Mouse (Mus musculus) embryonic facial prominence, embryonic 14.5 days (tissue): ENCODE results near the gene Phf21a. TPM values are rescaled to one million over a fixed set of nuclear protein-coding genes. Genes with fewer than 3 reads are reported as not detected.

ENCODE experiments used
- ATAC-seq: fragments of 200-750 bp; cut with Nextera tagmentation; 2 replicates; pipeline ENCODE4 v1.8.0; 2017; ENCODE audit warnings: low read depth, moderate number of reproducible peaks, moderate TSS enrichment
- DNase-seq: peaks from one replicate; pipeline ENCODE4 v3.0.0-alpha.2; 2015; ENCODE audit warnings: low spot score
- H3K27ac ChIP-seq: fragments of 300-500 bp; sonication (generic); replicated peaks from 2 replicates; pipeline ENCODE4 v1.5.1; 2014; ENCODE audit warnings: low read depth, mild to moderate bottlenecking, low read length, moderate library complexity
- H3K27me3 ChIP-seq: fragments of 300-500 bp; sonication (generic); replicated peaks from 2 replicates; pipeline ENCODE4 v1.6.1; 2014; ENCODE audit warnings: low read length; ENCODE audit not compliant: control insufficient read depth, insufficient read depth
- H3K36me3 ChIP-seq: fragments of 300-500 bp; sonication (generic); 2 replicates; pipeline ENCODE4 v1.6.1; 2014; ENCODE audit warnings: low read length, mixed read lengths; ENCODE audit not compliant: control insufficient read depth, insufficient read depth
- H3K4me1 ChIP-seq: fragments of 300-500 bp; sonication (generic); 2 replicates; pipeline ENCODE4 v1.6.1; 2014; ENCODE audit warnings: antibody characterized with exemption, low read length; ENCODE audit not compliant: control insufficient read depth, insufficient read depth
- H3K4me2 ChIP-seq: fragments of 300-500 bp; sonication (generic); 2 replicates; pipeline ENCODE4 v1.6.1; 2014; ENCODE audit warnings: low read depth, mild to moderate bottlenecking, low read length, moderate library complexity, mixed read lengths
- H3K4me3 ChIP-seq: fragments of 300-500 bp; sonication (generic); 2 replicates; pipeline ENCODE4 v1.5.1; 2014; ENCODE audit warnings: low read depth, mild to moderate bottlenecking, low read length
- H3K9ac ChIP-seq: fragments of 300-500 bp; sonication (generic); 2 replicates; pipeline ENCODE4 v1.6.1; 2014; ENCODE audit warnings: low read depth, mild to moderate bottlenecking, low read length, moderate library complexity, mixed read lengths
- H3K9me3 ChIP-seq: fragments of 300-500 bp; sonication (generic); 2 replicates; pipeline ENCODE4 v1.6.1; 2016; ENCODE audit warnings: low read length; ENCODE audit not compliant: control insufficient read depth
- WGBS: fragments of 180-500 bp; shearing (Covaris S2); extraction: QIAGEN DNeasy Blood & Tissue Kit; methylation state at CpG from one replicate; pipeline ENCODE4 v1.1.7; 2014; 5-methylcytosine and 5-hydroxymethylcytosine counted together
- polyA plus RNA-seq: library from polyadenylated mRNA; unstranded; fragments of >200 nt; fragmentation: Nextera tagmentation; extraction: Ambion mirVana; gene quantifications from 2 replicates; pipeline ENCODE4 v1.2.1, GENCODE M21; 2014

Gene Phf21a
- polyA plus RNA-seq, 1 experiment from 2014 or later: 24.8 TPM

- no peaks in the 10 kb centered on the region for H3K27me3 ChIP-seq
- H3K36me3 ChIP-seq: no peaks in the 10 kb centered on the region
- no peak overlapping the region for H3K27ac ChIP-seq
- no peak overlapping the region for H3K9ac ChIP-seq
- no peak for DNase-seq
- H3K4me3 ChIP-seq: no peak overlapping the region
- WGBS: 78% methylated on average over 4 of the region's 4 CpGs
- ATAC-seq: no peak
- no peaks in the 10 kb centered on the region for H3K4me1 ChIP-seq
- no peak overlapping the region for H3K4me2 ChIP-seq
- no peaks in the 10 kb centered on the region for H3K9me3 ChIP-seq
Observed at GRCm38 (mm10) chr2:92173186-92173585, 80.3 kb downstream of the Phf21a start.

- Histone ChIP-seq H3K9me3 (no peaks in the 10 kb centered on the region), H3K27ac (no peak overlapping the region), H3K4me2 (no peak overlapping the region), H3K9ac (no peak overlapping the region), H3K27me3 (no peaks in the 10 kb centered on the region), H3K36me3 (no peaks in the 10 kb centered on the region), H3K4me1 (no peaks in the 10 kb centered on the region), H3K4me3 (no peak overlapping the region)
- DNase-seq (no peak), ATAC-seq (no peak)
- WGBS: 65% methylated on average over 7 of the region's 7 CpGs
Observed at GRCm38 (mm10) chr2:92174265-92174664, 81.3 kb downstream of the Phf21a start.

GRCm38 (mm10) chr2:92175002-92175401 is 82.1 kb downstream of the Phf21a start:
- no peaks in the 10 kb centered on the region for H3K36me3 ChIP-seq
- no peak overlapping the region for H3K4me3 ChIP-seq
- DNase-seq (no peak), ATAC-seq (no peak)
- no peak overlapping the region for H3K27ac ChIP-seq
- no peaks in the 10 kb centered on the region for H3K4me1 ChIP-seq
- no peak overlapping the region for H3K4me2 ChIP-seq
- no peaks in the 10 kb centered on the region for H3K9me3 ChIP-seq
- no peak overlapping the region for H3K9ac ChIP-seq
- 92% methylated on average over 4 of the region's 4 CpGs for WGBS
- H3K27me3 ChIP-seq: no peaks in the 10 kb centered on the region

GRCm38 (mm10) chr2:92176292-92176691 is 83.4 kb downstream of the Phf21a start:
- Histone ChIP-seq H3K4me3 (no peak overlapping the region), H3K9ac (no peak overlapping the region), H3K4me1 (no peaks in the 10 kb centered on the region), H3K9me3 (no peaks in the 10 kb centered on the region), H3K27ac (no peak overlapping the region), H3K27me3 (no peaks in the 10 kb centered on the region), H3K36me3 (no peaks in the 10 kb centered on the region), H3K4me2 (no peak overlapping the region)
- 52% methylated on average over 4 of the region's 4 CpGs for WGBS
- no peak for ATAC-seq
- DNase-seq: no peak

GRCm38 (mm10) chr2:92182146-92182756 is 89.3 kb downstream of the Phf21a start:
- 5% methylated on average over 11 of the region's 11 CpGs for WGBS
- Histone ChIP-seq H3K4me2 (peak overlapping the region; percentile 80), H3K4me1 (peaks cover 17% of the 10 kb centered on the region), H3K9me3 (no peaks in the 10 kb centered on the region), H3K9ac (peak overlapping the region; percentile 91), H3K36me3 (no peaks in the 10 kb centered on the region), H3K27me3 (no peaks in the 10 kb centered on the region), H3K4me3 (peak overlapping the region; percentile 84), H3K27ac (peak overlapping the region; percentile 98)
- ATAC-seq: no peak
- DNase-seq: no peak

GRCm38 (mm10) chr2:92182981-92183501 is 90.1 kb downstream of the Phf21a start:
- Histone ChIP-seq H3K4me2 (peak overlapping the region; percentile 80), H3K9me3 (no peaks in the 10 kb centered on the region), H3K36me3 (no peaks in the 10 kb centered on the region), H3K4me3 (peak overlapping the region; percentile 84), H3K27me3 (no peaks in the 10 kb centered on the region), H3K27ac (peak overlapping the region; percentile 98), H3K9ac (peak overlapping the region; percentile 91), H3K4me1 (peaks cover 24% of the 10 kb centered on the region)
- ATAC-seq (peak; percentile 75), DNase-seq (peak; percentile 98)
- WGBS: 0% methylated on average over 25 of the region's 41 CpGs

GRCm38 (mm10) chr2:92183613-92184076 is 90.7 kb downstream of the Phf21a start:
- DNase-seq (peak; percentile 94), ATAC-seq (peak; percentile 85)
- 4% methylated on average over 3 of the region's 40 CpGs for WGBS
- peak overlapping the region; percentile 84 for H3K4me3 ChIP-seq
- peaks cover 28% of the 10 kb centered on the region for H3K4me1 ChIP-seq
- no peaks in the 10 kb centered on the region for H3K27me3 ChIP-seq
- no peaks in the 10 kb centered on the region for H3K9me3 ChIP-seq
- H3K9ac ChIP-seq: peak overlapping the region; percentile 91
- peak overlapping the region; percentile 80 for H3K4me2 ChIP-seq
- H3K36me3 ChIP-seq: no peaks in the 10 kb centered on the region
- peak overlapping the region; percentile 98 for H3K27ac ChIP-seq

GRCm38 (mm10) chr2:92184077-92184921 is 91.4 kb downstream of the Phf21a start:
- Histone ChIP-seq H3K4me1 (peaks cover 33% of the 10 kb centered on the region), H3K27me3 (no peaks in the 10 kb centered on the region), H3K9me3 (no peaks in the 10 kb centered on the region), H3K27ac (peak overlapping the region; percentile 98), H3K4me3 (peak overlapping the region; percentile 84), H3K36me3 (no peaks in the 10 kb centered on the region), H3K9ac (peak overlapping the region; percentile 91), H3K4me2 (peak overlapping the region; percentile 80)
- DNase-seq (peak; percentile 87), ATAC-seq (peak; percentile 51)
- 3% methylated on average over 5 of the region's 19 CpGs for WGBS
